Mouse (Mus musculus) lung, postnatal 0 days (tissue): Measurements from ENCODE around the gene Ccl2.

Source experiments
- CTCF ChIP-seq: IDR thresholded peaks from 2 replicates; pipeline ENCODE4 v1.5.1; 2016; ENCODE audit warnings: antibody characterized with exemption, mild to moderate bottlenecking
- EP300 ChIP-seq: IDR thresholded peaks from 2 replicates; pipeline ENCODE4 v1.6.1; 2016; ENCODE audit warnings: antibody characterized with exemption, mild to moderate bottlenecking, control low read depth

- TF ChIP-seq CTCF, result no peak
- TF ChIP-seq EP300, result no peak
These were observed 3.2 kb upstream of the Ccl2 start for GRCm38 (mm10) chr11:82032136-82032535.
